Mouse (Mus musculus) hindbrain, embryonic 14.5 days (tissue): ENCODE results near the gene Sec16a. TPM values are rescaled to one million over a fixed set of nuclear protein-coding genes. Genes with fewer than 3 reads are reported as not detected.
A peak's percentile ranks its signal among the peaks of the same experiment; 100 is the strongest.

Experiments used
- ATAC-seq: fragments of 200-750 bp; cut with Nextera tagmentation; 2 replicates; pipeline ENCODE4 v1.8.0; 2017; ENCODE audit warnings: moderate number of reproducible peaks, mild to moderate bottlenecking, moderate TSS enrichment, moderate library complexity; ENCODE audit not compliant: low FRiP score
- DNase-seq: peaks from one replicate; pipeline ENCODE4 v3.0.0-alpha.2; 2015; ENCODE audit warnings: low spot score
- H3K27ac ChIP-seq: fragments of 300-500 bp; sonication (generic); 2 replicates; pipeline ENCODE4 v1.5.1; 2014; ENCODE audit warnings: mild to moderate bottlenecking, moderate library complexity
- H3K27me3 ChIP-seq: fragments of 300-500 bp; sonication (generic); 2 replicates; pipeline ENCODE4 v1.6.1; 2014; ENCODE audit warnings: mild to moderate bottlenecking, low read length, mixed read lengths; ENCODE audit not compliant: control insufficient read depth, insufficient read depth
- H3K36me3 ChIP-seq: fragments of 300-500 bp; sonication (generic); replicated peaks from 2 replicates; pipeline ENCODE4 v1.6.1; 2014; ENCODE audit not compliant: control insufficient read depth, insufficient read depth
- H3K4me1 ChIP-seq: fragments of 300-500 bp; sonication (generic); replicated peaks from 2 replicates; pipeline ENCODE4 v1.6.1; 2014; ENCODE audit warnings: antibody characterized with exemption, low read length, mixed read lengths; ENCODE audit not compliant: control insufficient read depth, insufficient read depth
- H3K4me2 ChIP-seq: fragments of 300-500 bp; sonication (generic); replicated peaks from 2 replicates; pipeline ENCODE4 v1.6.1; 2014; ENCODE audit warnings: mild to moderate bottlenecking, moderate library complexity
- H3K4me3 ChIP-seq: fragments of 300-500 bp; sonication (generic); replicated peaks from 2 replicates; pipeline ENCODE4 v1.5.1; 2014; ENCODE audit warnings: mild to moderate bottlenecking, low read length
- H3K9ac ChIP-seq: fragments of 300-500 bp; sonication (generic); 2 replicates; pipeline ENCODE4 v1.6.1; 2014
- H3K9me3 ChIP-seq: fragments of 300-500 bp; sonication (generic); 2 replicates; pipeline ENCODE4 v1.6.1; 2016; ENCODE audit warnings: low read length; ENCODE audit not compliant: control insufficient read depth
- WGBS: fragments of 180-500 bp; shearing (Covaris S2); extraction: QIAGEN DNeasy Blood & Tissue Kit; methylation state at CpG from one replicate; pipeline ENCODE4 v1.1.7; 2014; 5-methylcytosine and 5-hydroxymethylcytosine counted together
- polyA plus RNA-seq: library from polyadenylated mRNA; unstranded; fragments of >200 nt; fragmentation: Nextera tagmentation; extraction: Ambion mirVana; gene quantifications from 2 replicates; pipeline ENCODE4 v1.2.1, GENCODE M21; 2014

The Sec16a gene
- polyA plus RNA-seq, 1 experiment from 2014 or later = 29.1 TPM

DNA sequence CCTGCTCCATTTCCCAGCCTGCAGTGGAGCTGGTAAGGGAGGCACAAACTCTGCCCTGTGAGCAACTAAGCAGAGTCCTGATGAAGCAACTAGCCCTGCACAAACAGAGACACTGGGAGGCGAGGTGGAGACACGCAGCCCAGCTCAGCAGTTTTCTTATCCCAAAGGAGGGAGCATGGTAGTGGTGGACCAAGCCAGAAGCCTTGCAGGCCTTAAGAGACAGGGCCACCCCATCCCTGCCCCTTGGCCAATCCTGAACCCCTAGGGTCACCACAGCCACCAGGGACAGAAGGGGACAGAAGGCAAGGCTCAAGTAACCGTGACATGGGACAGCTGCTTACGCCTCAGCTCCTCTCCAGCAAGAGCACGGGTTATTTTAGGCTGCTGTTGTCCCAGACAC is 16.7 kb upstream of the Sec16a start:
- 85% methylated on average over 5 of the region's 5 CpGs for WGBS
- H3K4me3 ChIP-seq = no peak overlapping the region
- H3K9me3 ChIP-seq = no peaks in the 10 kb centered on the region
- H3K27ac ChIP-seq = no peak overlapping the region
- H3K36me3 ChIP-seq = peaks cover 79% of the 10 kb centered on the region
- DNase-seq (no peak), ATAC-seq (no peak)
- H3K27me3 ChIP-seq = no peaks in the 10 kb centered on the region
- H3K4me2 ChIP-seq = no peak overlapping the region
- no peak overlapping the region for H3K9ac ChIP-seq
- H3K4me1 ChIP-seq = no peaks in the 10 kb centered on the region

DNA sequence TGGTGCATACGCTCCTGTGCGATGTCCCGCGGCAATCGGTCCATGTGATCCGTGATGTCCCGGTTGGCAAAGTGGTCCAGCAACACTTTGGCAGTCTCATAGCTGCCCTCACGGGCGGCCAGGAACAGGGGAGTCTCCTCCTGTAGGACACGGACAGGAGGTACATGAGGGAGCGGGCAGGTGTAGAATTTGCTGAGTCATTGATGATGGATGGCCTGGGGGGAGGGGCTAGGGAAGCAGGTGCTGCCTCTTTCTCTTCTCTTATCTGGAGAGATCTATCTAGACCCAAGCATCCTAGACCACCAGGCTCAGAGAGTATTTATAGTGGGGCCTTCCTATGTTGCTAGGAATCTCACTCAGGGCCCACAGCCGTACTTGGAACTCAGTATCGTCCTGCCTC is 15.8 kb upstream of the Sec16a start:
- H3K4me2 ChIP-seq = no peak overlapping the region
- ATAC-seq (no peak), DNase-seq (no peak)
- H3K36me3 ChIP-seq = peaks cover 72% of the 10 kb centered on the region
- H3K4me1 ChIP-seq = no peaks in the 10 kb centered on the region
- no peaks in the 10 kb centered on the region for H3K27me3 ChIP-seq
- H3K27ac ChIP-seq = no peak overlapping the region
- H3K9me3 ChIP-seq = no peaks in the 10 kb centered on the region
- H3K9ac ChIP-seq = no peak overlapping the region
- no peak overlapping the region for H3K4me3 ChIP-seq
- WGBS = 91% methylated on average over 13 of the region's 13 CpGs

DNA sequence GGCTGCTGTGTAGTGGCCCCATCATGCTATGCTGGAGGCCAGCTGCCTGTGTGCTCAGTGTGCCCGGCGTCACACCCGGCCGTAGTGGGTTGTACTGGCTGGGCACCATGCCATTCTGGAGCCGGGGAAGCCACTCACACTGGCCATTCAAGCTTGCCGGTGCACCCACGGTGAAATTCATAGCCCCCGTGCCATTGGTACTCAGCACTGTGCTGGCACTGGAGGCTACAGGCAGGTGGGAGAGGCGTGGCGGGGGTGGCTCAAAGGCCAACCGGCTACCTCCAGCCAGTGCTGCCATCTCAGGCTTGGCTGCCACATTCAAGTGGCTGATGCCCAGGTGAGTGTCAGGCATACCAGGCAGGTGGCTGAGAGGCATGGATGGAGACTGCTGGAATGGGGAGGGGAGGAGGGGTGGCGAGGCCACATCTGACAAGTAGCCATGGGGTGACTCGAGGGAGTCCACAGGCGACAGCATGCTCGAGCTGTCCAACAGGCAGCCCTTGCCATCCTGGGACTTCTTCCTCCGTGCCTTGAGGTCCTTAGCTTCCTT is 15.2 kb upstream of the Sec16a start:
- H3K36me3 ChIP-seq = peaks cover 68% of the 10 kb centered on the region
- no peak overlapping the region for H3K9ac ChIP-seq

DNA sequence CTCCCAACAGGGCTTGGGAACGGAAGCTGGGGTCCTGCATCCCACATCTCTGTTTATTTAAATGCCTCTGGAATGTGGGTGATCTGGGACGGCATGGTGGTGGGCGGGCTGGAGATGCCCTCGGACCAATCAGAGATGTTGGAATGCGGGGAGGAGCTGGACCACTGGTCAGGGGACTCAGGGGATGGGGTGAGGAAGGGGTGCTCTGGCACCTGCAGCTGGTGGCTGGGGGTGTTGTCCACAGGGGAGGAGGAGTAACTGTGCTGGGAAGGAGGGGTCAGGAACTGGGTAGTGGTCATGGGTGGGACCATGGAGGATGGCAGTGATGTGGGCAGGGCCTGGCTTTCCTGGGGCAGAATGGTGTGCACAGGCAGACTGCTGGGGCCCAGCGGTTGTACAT is 14.5 kb upstream of the Sec16a start:
- Histone ChIP-seq H3K9me3 (no peaks in the 10 kb centered on the region), H3K4me1 (no peaks in the 10 kb centered on the region), H3K9ac (no peak overlapping the region), H3K4me3 (no peak overlapping the region), H3K27me3 (no peaks in the 10 kb centered on the region), H3K27ac (no peak overlapping the region), H3K36me3 (peaks cover 61% of the 10 kb centered on the region), H3K4me2 (no peak overlapping the region)
- 46% methylated on average over 6 of the region's 6 CpGs for WGBS
- DNase-seq = no peak
- ATAC-seq = no peak

More for the DNA sequence above, 15.2 kb upstream of the Sec16a start:
- Histone ChIP-seq H3K27ac (no peak overlapping the region; the same call in 1 of the 2 replicates), H3K4me2 (no peak overlapping the region), H3K4me1 (no peaks in the 10 kb centered on the region), H3K4me3 (no peak overlapping the region), H3K27me3 (no peaks in the 10 kb centered on the region), H3K9me3 (no peaks in the 10 kb centered on the region)
- WGBS = 87% methylated on average over 15 of the region's 16 CpGs
- no peak for DNase-seq
- peak; percentile 48; the same call in 1 of the 2 replicates for ATAC-seq

DNA sequence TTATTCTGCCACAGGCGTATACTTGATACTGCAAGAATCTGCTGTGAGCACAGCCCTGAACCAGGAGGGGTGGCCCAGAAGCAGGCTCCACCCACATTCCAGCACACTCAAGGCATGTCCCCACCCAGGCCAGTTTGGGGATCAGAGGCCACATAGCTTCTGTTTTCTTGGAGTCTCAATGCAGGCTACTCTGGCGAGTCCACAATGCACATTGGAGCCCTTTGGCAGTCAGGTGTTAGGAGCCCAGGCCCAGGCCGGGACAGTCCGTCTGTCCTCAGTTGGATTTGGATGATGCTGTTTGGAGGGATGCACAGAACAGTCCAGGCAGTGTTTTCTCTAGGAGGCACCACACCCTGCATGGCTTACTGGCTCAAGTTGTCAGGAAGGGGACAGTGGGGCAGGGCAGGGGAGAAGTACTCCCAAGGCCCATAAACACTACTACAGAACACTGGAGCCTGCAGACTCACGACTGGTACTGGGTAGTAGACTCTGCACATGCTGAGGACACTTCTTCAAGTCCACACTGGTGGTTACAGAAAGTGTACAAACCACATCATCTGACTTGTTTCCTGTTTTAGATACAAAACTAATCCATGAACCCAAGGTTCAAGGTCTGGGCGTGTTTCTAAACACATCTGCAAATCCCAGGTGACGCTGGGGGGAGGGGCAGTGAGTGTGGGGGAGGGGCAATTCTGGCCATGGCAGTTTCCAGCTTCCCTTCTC is 13.5 kb upstream of the Sec16a start:
- no peak overlapping the region for H3K27ac ChIP-seq
- ATAC-seq = no peak
- WGBS = 43% methylated on average over 7 of the region's 7 CpGs
- H3K4me2 ChIP-seq = no peak overlapping the region
- H3K9ac ChIP-seq = no peak overlapping the region
- DNase-seq = no peak
- no peaks in the 10 kb centered on the region for H3K27me3 ChIP-seq
- H3K9me3 ChIP-seq = no peaks in the 10 kb centered on the region
- no peak overlapping the region for H3K4me3 ChIP-seq
- H3K4me1 ChIP-seq = no peaks in the 10 kb centered on the region
- peaks cover 52% of the 10 kb centered on the region for H3K36me3 ChIP-seq

DNA sequence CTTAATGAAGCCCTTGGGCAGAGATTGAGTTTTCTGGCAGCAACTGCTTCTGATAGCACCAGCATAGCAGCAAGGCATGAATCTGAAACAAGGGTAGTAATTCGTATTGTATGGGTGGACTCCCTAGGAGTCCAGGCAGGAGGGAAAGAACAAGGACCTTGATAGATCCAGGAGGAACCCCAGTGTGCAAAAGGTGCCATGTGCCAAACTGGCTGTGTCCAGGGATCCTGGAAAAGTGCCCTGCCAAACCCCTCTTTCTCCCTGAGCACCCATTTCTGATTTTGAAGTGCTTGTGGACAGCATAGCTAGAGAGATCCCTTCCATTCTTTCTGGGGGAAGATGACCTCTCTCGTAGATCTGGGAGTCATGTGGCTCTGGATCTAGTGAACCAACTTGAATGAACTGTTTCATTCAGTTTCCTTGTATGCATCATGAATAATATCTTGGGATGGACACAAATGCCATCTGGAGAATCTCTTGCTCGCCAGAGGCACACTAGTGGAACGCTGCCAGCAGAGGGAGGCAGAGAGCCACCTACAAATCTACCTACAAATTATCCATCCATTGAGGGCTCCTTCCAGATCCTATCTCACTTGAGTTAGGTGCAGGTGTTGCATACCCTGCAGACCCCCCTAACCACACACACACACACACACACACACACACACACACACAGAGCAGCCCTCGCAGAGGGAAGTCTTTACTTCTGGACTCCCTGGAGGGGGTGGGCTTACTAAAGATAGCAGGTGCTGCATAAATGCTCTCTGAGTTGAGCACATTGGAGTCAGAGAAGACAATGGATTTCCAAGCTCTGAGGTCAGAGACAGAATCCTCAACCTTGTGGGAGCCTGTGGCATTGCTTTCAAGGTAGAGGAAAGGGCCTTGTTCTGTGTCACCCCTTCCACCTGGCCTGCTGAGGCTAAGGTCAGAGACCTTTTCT is 4.4 kb upstream of the Sec16a start:
- 23% methylated on average over 5 of the region's 5 CpGs for WGBS

DNA sequence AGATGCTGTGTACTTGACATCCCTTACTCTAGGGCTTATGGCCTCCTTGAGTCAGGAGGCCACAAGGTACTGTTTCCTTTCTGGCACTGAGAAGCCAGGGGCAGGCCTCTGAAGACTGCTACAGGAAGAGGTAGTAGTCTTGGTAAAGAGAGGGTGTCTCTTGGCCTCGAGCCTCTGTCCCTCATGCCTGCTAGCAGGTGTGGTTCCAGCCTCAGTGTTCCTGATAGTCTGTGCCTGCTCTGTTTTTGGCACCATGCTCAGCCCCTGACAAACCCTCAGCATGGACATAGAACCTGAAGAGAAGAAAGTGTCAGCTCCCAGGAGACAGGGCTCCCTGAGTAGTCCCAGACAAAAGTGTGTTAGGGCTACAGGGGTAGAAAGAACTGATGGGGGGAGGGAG is 2.4 kb upstream of the Sec16a start:
- H3K27ac ChIP-seq = no peak overlapping the region
- peaks cover 19% of the 10 kb centered on the region for H3K4me1 ChIP-seq
- 86% methylated on average over 1 of the region's 1 CpGs for WGBS
- no peak overlapping the region for H3K4me2 ChIP-seq
- ATAC-seq = no peak
- H3K9me3 ChIP-seq = no peaks in the 10 kb centered on the region
- no peak overlapping the region for H3K4me3 ChIP-seq
- H3K9ac ChIP-seq = no peak overlapping the region
- no peak for DNase-seq
- H3K36me3 ChIP-seq = no peaks in the 10 kb centered on the region
- no peaks in the 10 kb centered on the region for H3K27me3 ChIP-seq

More for the DNA sequence above, 4.4 kb upstream of the Sec16a start:
- Histone ChIP-seq H3K9me3 (no peaks in the 10 kb centered on the region), H3K4me3 (no peak overlapping the region), H3K4me1 (peaks cover 8% of the 10 kb centered on the region), H3K27ac (no peak overlapping the region), H3K27me3 (no peaks in the 10 kb centered on the region), H3K36me3 (no peaks in the 10 kb centered on the region), H3K9ac (peak overlapping the region; percentile 8), H3K4me2 (no peak overlapping the region)
- ATAC-seq = no peak
- DNase-seq = peak; percentile 89

DNA sequence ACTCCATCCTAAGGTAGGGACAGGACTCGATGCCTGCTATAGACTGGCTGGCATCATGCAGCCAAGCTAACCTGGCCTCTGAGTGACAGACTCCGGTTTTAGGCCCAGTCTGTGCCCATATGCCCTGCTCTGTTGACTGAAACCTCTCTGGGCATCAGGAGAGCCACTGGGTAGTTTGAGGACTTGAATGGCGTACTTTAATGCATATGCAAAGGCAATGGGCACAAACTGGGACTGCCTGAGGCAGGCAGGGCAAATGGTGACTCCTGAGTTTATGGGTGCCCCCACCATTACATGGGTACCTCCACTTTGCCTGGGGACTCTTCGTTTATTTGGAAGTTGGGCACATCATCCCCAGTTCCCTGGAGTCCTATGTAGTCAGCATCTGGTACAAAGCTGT is 1.7 kb upstream of the Sec16a start:
- H3K9me3 ChIP-seq = no peaks in the 10 kb centered on the region
- peaks cover 19% of the 10 kb centered on the region for H3K4me1 ChIP-seq
- no peak for DNase-seq
- no peaks in the 10 kb centered on the region for H3K27me3 ChIP-seq
- H3K36me3 ChIP-seq = peaks cover 3% of the 10 kb centered on the region
- H3K9ac ChIP-seq = peak overlapping the region; percentile 67
- H3K4me3 ChIP-seq = peak overlapping the region; percentile 84
- 74% methylated on average over 4 of the region's 4 CpGs for WGBS
- H3K27ac ChIP-seq = no peak overlapping the region
- no peak for ATAC-seq
- peak overlapping the region; percentile 88 for H3K4me2 ChIP-seq
